Mouse (Mus musculus): Measurements from ENCODE around the gene Ppp1r15b. TPM values are rescaled to one million over a fixed set of nuclear protein-coding genes. Genes with fewer than 3 reads are reported as not detected.

The Ppp1r15b gene
- polyA plus RNA-seq, 1 experiment from 2014 or later, result 37.8 TPM

- ATAC-seq (ENCODE audit: low FRiP score) (no peak), DNase-seq (ENCODE audit: low spot score) (no peak)
- WGBS, result 74% methylated on average over 10 of the region's 10 CpGs
These were observed 31.1 kb downstream of the Ppp1r15b start for GRCm38 (mm10) chr1:133162046-133162445.

GRCm38 (mm10) chr1:133162981-133163380, 32.0 kb downstream of the Ppp1r15b start:
- ATAC-seq (ENCODE audit: low FRiP score) (no peak), DNase-seq (ENCODE audit: low spot score) (no peak)
- H3K4me2 ChIP-seq (replicated peaks; ENCODE audit: low read depth, low read length), result no peak overlapping the region
- no peak overlapping the region for H3K4me3 ChIP-seq (ENCODE audit: low read depth, low read length)
- 59% methylated on average over 8 of the region's 8 CpGs for WGBS
- peaks cover 3% of the 10 kb centered on the region for H3K4me1 ChIP-seq (replicated peaks; ENCODE audit: control insufficient read depth, insufficient read depth, low read length)
- peaks cover 33% of the 10 kb centered on the region for H3K27me3 ChIP-seq (ENCODE audit: control insufficient read depth, insufficient read depth, low read length)
- H3K36me3 ChIP-seq (ENCODE audit: control insufficient read depth, insufficient read depth, low read length), result no peaks in the 10 kb centered on the region
- no peaks in the 10 kb centered on the region for H3K9me3 ChIP-seq (ENCODE audit: control insufficient read depth, low read length)
- no peak overlapping the region for H3K9ac ChIP-seq (ENCODE audit: low read depth, low read length)
- no peak overlapping the region for H3K27ac ChIP-seq (ENCODE audit: low read depth, low read length)

More at GRCm38 (mm10) chr1:133162046-133162445, 31.1 kb downstream of the Ppp1r15b start:
- peaks cover 3% of the 10 kb centered on the region for H3K4me1 ChIP-seq (replicated peaks; ENCODE audit: control insufficient read depth, insufficient read depth, low read length)
- no peaks in the 10 kb centered on the region for H3K9me3 ChIP-seq (ENCODE audit: control insufficient read depth, low read length)
- H3K4me2 ChIP-seq (replicated peaks; ENCODE audit: low read depth, low read length), result no peak overlapping the region
- H3K27me3 ChIP-seq (ENCODE audit: control insufficient read depth, insufficient read depth, low read length), result peaks cover 33% of the 10 kb centered on the region
- H3K9ac ChIP-seq (ENCODE audit: low read depth, low read length), result no peak overlapping the region
- H3K36me3 ChIP-seq (ENCODE audit: control insufficient read depth, insufficient read depth, low read length), result no peaks in the 10 kb centered on the region
- H3K4me3 ChIP-seq (ENCODE audit: low read depth, low read length), result no peak overlapping the region
- H3K27ac ChIP-seq (ENCODE audit: low read depth, low read length), result no peak overlapping the region

GRCm38 (mm10) chr1:133163820-133164431, 33.0 kb downstream of the Ppp1r15b start, which contains the start of gene Plekha6:
Gene Plekha6, plus strand, starts transcription at chr1:133164210.
- H3K9ac ChIP-seq (ENCODE audit: low read depth, low read length), result peak within 1 kb of the TSS; percentile 60
- H3K27ac ChIP-seq (ENCODE audit: low read depth, low read length), result no peak within 1 kb of the TSS
- H3K9me3 ChIP-seq (ENCODE audit: control insufficient read depth, low read length), result no peaks in the 10 kb centered on the region
- H3K4me1 ChIP-seq (replicated peaks; ENCODE audit: control insufficient read depth, insufficient read depth, low read length), result peaks cover 3% of the 10 kb centered on the region
- peak within 1 kb of the TSS; percentile 43 for H3K4me3 ChIP-seq (ENCODE audit: low read depth, low read length)
- DNase-seq (ENCODE audit: low spot score) (peak; percentile 70), ATAC-seq (ENCODE audit: low FRiP score) (peak; percentile 43; the same call in 1 of the 2 replicates)
- no peaks in the 10 kb centered on the region for H3K36me3 ChIP-seq (ENCODE audit: control insufficient read depth, insufficient read depth, low read length)
- H3K4me2 ChIP-seq (replicated peaks; ENCODE audit: low read depth, low read length), result peak within 1 kb of the TSS; percentile 98
- WGBS, result under 1% methylated on average over 61 of the region's 68 CpGs
- peaks cover 33% of the 10 kb centered on the region for H3K27me3 ChIP-seq (ENCODE audit: control insufficient read depth, insufficient read depth, low read length)

GRCm38 (mm10) chr1:133164591-133165011, 33.7 kb downstream of the Ppp1r15b start:
- Histone ChIP-seq H3K9ac (ENCODE audit: low read depth, low read length) (peak overlapping the region; percentile 60; the same call in 1 of the 2 replicates), H3K36me3 (ENCODE audit: control insufficient read depth, insufficient read depth, low read length) (no peaks in the 10 kb centered on the region), H3K4me3 (ENCODE audit: low read depth, low read length) (peak overlapping the region; percentile 43), H3K9me3 (ENCODE audit: control insufficient read depth, low read length) (no peaks in the 10 kb centered on the region), H3K27ac (ENCODE audit: low read depth, low read length) (no peak overlapping the region), H3K4me2 (replicated peaks; ENCODE audit: low read depth, low read length) (peak overlapping the region; percentile 98), H3K4me1 (replicated peaks; ENCODE audit: control insufficient read depth, insufficient read depth, low read length) (peaks cover 3% of the 10 kb centered on the region), H3K27me3 (ENCODE audit: control insufficient read depth, insufficient read depth, low read length) (peaks cover 33% of the 10 kb centered on the region)
- DNase-seq (ENCODE audit: low spot score), result peak; percentile 47
- WGBS, result 1% methylated on average over 10 of the region's 10 CpGs
- ATAC-seq (ENCODE audit: low FRiP score), result no peak

GRCm38 (mm10) chr1:133165111-133165510, 34.2 kb downstream of the Ppp1r15b start:
- no peak overlapping the region for H3K4me3 ChIP-seq (ENCODE audit: low read depth, low read length)
- no peak overlapping the region for H3K9ac ChIP-seq (ENCODE audit: low read depth, low read length)
- H3K4me1 ChIP-seq (replicated peaks; ENCODE audit: control insufficient read depth, insufficient read depth, low read length), result peaks cover 3% of the 10 kb centered on the region
- H3K27me3 ChIP-seq (ENCODE audit: control insufficient read depth, insufficient read depth, low read length), result peaks cover 33% of the 10 kb centered on the region
- 35% methylated on average over 11 of the region's 11 CpGs for WGBS
- ATAC-seq (ENCODE audit: low FRiP score), result no peak
- DNase-seq (ENCODE audit: low spot score), result no peak
- no peaks in the 10 kb centered on the region for H3K9me3 ChIP-seq (ENCODE audit: control insufficient read depth, low read length)
- H3K27ac ChIP-seq (ENCODE audit: low read depth, low read length), result no peak overlapping the region
- H3K4me2 ChIP-seq (replicated peaks; ENCODE audit: low read depth, low read length), result peak overlapping the region; percentile 98
- H3K36me3 ChIP-seq (ENCODE audit: control insufficient read depth, insufficient read depth, low read length), result no peaks in the 10 kb centered on the region

GRCm38 (mm10) chr1:133168318-133169060, 37.5 kb downstream of the Ppp1r15b start:
- DNase-seq (ENCODE audit: low spot score) (peak; percentile 35), ATAC-seq (ENCODE audit: low FRiP score) (no peak)
- peaks cover 3% of the 10 kb centered on the region for H3K4me1 ChIP-seq (replicated peaks; ENCODE audit: control insufficient read depth, insufficient read depth, low read length)
- H3K4me3 ChIP-seq (ENCODE audit: low read depth, low read length), result no peak overlapping the region
- H3K27me3 ChIP-seq (ENCODE audit: control insufficient read depth, insufficient read depth, low read length), result peaks cover 15% of the 10 kb centered on the region; the same call in 1 of the 2 replicates
- no peaks in the 10 kb centered on the region for H3K9me3 ChIP-seq (ENCODE audit: control insufficient read depth, low read length)
- H3K4me2 ChIP-seq (replicated peaks; ENCODE audit: low read depth, low read length), result no peak overlapping the region
- WGBS, result 43% methylated on average over 19 of the region's 19 CpGs
- H3K36me3 ChIP-seq (ENCODE audit: control insufficient read depth, insufficient read depth, low read length), result no peaks in the 10 kb centered on the region
- no peak overlapping the region for H3K27ac ChIP-seq (ENCODE audit: low read depth, low read length)
- no peak overlapping the region for H3K9ac ChIP-seq (ENCODE audit: low read depth, low read length)

- Histone ChIP-seq H3K9me3 (ENCODE audit: control insufficient read depth, low read length) (no peaks in the 10 kb centered on the region), H3K27me3 (ENCODE audit: control insufficient read depth, insufficient read depth, low read length) (peaks cover 1% of the 10 kb centered on the region; the same call in 1 of the 2 replicates), H3K4me1 (replicated peaks; ENCODE audit: control insufficient read depth, insufficient read depth, low read length) (no peaks in the 10 kb centered on the region), H3K4me2 (replicated peaks; ENCODE audit: low read depth, low read length) (no peak overlapping the region), H3K36me3 (ENCODE audit: control insufficient read depth, insufficient read depth, low read length) (no peaks in the 10 kb centered on the region), H3K9ac (ENCODE audit: low read depth, low read length) (no peak overlapping the region), H3K27ac (ENCODE audit: low read depth, low read length) (no peak overlapping the region), H3K4me3 (ENCODE audit: low read depth, low read length) (no peak overlapping the region)
- no peak for ATAC-seq (ENCODE audit: low FRiP score)
- WGBS, result 77% methylated on average over 8 of the region's 8 CpGs
- DNase-seq (ENCODE audit: low spot score), result no peak
These were observed 39.3 kb downstream of the Ppp1r15b start for GRCm38 (mm10) chr1:133170196-133170595.

- H3K9ac ChIP-seq (ENCODE audit: low read depth, low read length), result no peak overlapping the region
- no peak overlapping the region for H3K4me3 ChIP-seq (ENCODE audit: low read depth, low read length)
- no peaks in the 10 kb centered on the region for H3K36me3 ChIP-seq (ENCODE audit: control insufficient read depth, insufficient read depth, low read length)
- DNase-seq (ENCODE audit: low spot score) (no peak), ATAC-seq (ENCODE audit: low FRiP score) (no peak)
- no peak overlapping the region for H3K4me2 ChIP-seq (replicated peaks; ENCODE audit: low read depth, low read length)
- no peak overlapping the region for H3K27ac ChIP-seq (ENCODE audit: low read depth, low read length)
- no peaks in the 10 kb centered on the region; the same call in 1 of the 2 replicates for H3K27me3 ChIP-seq (ENCODE audit: control insufficient read depth, insufficient read depth, low read length)
- 94% methylated on average over 9 of the region's 9 CpGs for WGBS
- no peaks in the 10 kb centered on the region for H3K9me3 ChIP-seq (ENCODE audit: control insufficient read depth, low read length)
- H3K4me1 ChIP-seq (replicated peaks; ENCODE audit: control insufficient read depth, insufficient read depth, low read length), result no peaks in the 10 kb centered on the region
These were observed 40.4 kb downstream of the Ppp1r15b start for GRCm38 (mm10) chr1:133171357-133171756.
